ENCODE assay signal across 22 mouse cellular contexts in genomic region chr4:35221131-35221530, GRCm38 (mm10).
"Had no signal": no experiment of that assay in that cellular context is flagged by ENCODE, and none has a peak within 500 bp of the region (broad histone marks: within the 10 kb centered on the region; RNA-seq: fewer than 3 reads in every experiment).

No protein-coding gene starts in this region.

- H3K9me3 ChIP-seq: limb, embryonic 12.5 days; limb, embryonic 15.5 days; megakaryocyte, embryonic 14.5 days; midbrain, embryonic 10.5 days; midbrain, embryonic 13.5 days; neural tube, embryonic 13.5 days had no signal

- H3K4me3 ChIP-seq: left cerebral cortex, adult 2 months; limb, embryonic 12.5 days; limb, embryonic 15.5 days; megakaryocyte, embryonic 14.5 days; midbrain, embryonic 10.5 days; midbrain, embryonic 13.5 days; myocyte; neural tube, embryonic 13.5 days had no signal

- H3K4me1 ChIP-seq: limb, embryonic 12.5 days had no signal

- H3K9ac ChIP-seq: limb, embryonic 12.5 days; limb, embryonic 15.5 days; liver, embryonic 14.5 days; liver, postnatal 0 days; lung, embryonic 14.5 days; midbrain, embryonic 13.5 days; neural tube, embryonic 13.5 days had no signal

- H3K27ac ChIP-seq: left cerebral cortex, adult 2 months; limb, embryonic 12.5 days; limb, embryonic 15.5 days; liver, embryonic 14.5 days; midbrain, embryonic 10.5 days; midbrain, embryonic 13.5 days; neural tube, embryonic 13.5 days had no signal

- ATAC-seq: liver, postnatal 0 days; lung, postnatal 0 days; midbrain, embryonic 13.5 days; midbrain, embryonic 16.5 days had no signal

- H3K4me2 ChIP-seq: limb, embryonic 12.5 days; limb, embryonic 15.5 days; liver, embryonic 11.5 days; midbrain, embryonic 13.5 days; neural tube, embryonic 13.5 days had no signal

- DNase-seq: kidney, postnatal 14 days; kidney, postnatal 4 days; left cerebral cortex, postnatal 4 days; liver, postnatal 0 days; retina, postnatal 1 day; right cerebral cortex, postnatal 25 days; thymus, adult 2 months; thymus, postnatal 14 days; thymus, postnatal 4 days had no signal

- H3K27me3 ChIP-seq: limb, embryonic 12.5 days; limb, embryonic 15.5 days; megakaryocyte, embryonic 14.5 days; neural tube, embryonic 13.5 days had no signal
